Mouse (Mus musculus): ENCODE data around the gene Angel2. TPM values are rescaled to one million over a fixed set of nuclear protein-coding genes. Genes with fewer than 3 reads are reported as not detected.
A peak's percentile ranks its signal among the peaks of the same experiment; 100 is the strongest.

Angel2 gene
- polyA plus RNA-seq, 1 experiment from 2014 or later: 44.8 TPM

DNA sequence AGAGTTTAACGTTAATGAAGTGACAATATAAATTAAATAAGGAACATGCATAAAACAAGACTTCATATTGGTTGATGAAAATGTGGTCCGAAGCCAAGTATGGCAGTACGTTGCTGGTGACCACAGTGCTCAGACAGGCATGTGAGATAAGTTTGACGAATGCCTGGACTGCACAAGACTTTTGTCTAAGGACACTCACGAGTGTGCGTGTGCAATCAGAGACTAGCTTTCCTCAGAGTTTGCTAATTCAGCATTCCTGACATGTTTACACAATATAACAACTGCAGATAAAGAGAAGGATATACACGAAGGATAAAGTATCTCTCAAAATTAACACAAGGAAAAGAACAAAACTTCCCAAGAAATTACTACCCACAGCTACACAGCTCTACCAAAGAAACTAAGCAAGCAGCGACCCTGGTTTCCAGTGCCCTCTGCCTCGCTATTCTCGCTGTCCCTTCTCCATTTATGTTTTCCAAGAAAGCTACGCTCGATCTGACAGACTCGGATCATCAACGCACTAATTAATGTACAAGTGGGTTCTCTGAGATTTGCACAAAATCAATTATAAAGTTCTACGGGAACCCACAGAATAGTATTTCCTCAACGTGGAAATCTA lies 2.9 kb downstream of the Angel2 start:
- H3K9me3 ChIP-seq (ENCODE audit: low read length): no peaks in the 10 kb centered on the region
- H3K4me2 ChIP-seq (replicated peaks; ENCODE audit: low read depth, low read length): peak overlapping the region; percentile 62
- no peaks in the 10 kb centered on the region for H3K36me3 ChIP-seq (ENCODE audit: insufficient read depth, low read length)
- WGBS: 14% methylated on average over 16 of the region's 16 CpGs
- H3K27me3 ChIP-seq (ENCODE audit: insufficient read depth, low read length): no peaks in the 10 kb centered on the region
- H3K4me1 ChIP-seq (ENCODE audit: insufficient read depth, low read length): peaks cover 11% of the 10 kb centered on the region; the same call in 1 of the 2 replicates
- H3K4me3 ChIP-seq (ENCODE audit: low read length): peak overlapping the region; percentile 77
- H3K9ac ChIP-seq (replicated peaks; ENCODE audit: low read length): peak overlapping the region; percentile 93
- ATAC-seq (ENCODE audit: low FRiP score, low TSS enrichment): peak; percentile 5
- peak overlapping the region; percentile 98 for H3K27ac ChIP-seq (ENCODE audit: low read length)

DNA sequence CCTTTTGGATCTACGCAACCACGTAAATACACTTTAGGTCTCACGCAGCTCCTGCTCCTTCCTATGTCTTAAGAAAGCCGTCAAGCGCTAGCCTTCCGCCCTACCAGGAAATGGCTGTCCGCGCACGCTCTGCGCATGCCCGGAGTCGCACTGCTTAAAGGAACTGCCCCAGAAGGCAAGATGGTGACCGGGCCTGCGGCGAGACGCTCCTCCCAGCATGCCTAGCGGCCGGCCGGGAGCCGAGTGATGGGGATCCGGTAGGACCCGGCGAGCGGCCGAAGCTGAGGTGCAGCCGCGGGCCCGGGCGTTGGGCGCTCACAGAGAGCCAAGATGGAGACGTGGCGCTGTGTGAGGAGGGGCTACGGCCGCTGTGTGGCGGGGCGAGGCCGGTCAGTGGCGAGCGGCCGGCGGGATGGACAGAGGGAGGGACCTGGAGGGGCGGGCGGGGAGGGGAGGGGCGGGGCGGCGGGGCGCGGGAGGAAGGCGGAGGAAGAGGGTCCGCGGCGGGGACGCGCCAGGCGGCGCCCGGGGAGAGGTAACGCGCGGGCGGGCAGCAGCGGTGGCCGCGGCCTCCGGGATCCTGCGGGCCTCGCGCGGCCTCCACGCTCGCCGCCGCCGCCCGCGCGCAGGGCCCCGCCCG lies 3.6 kb downstream of the Angel2 start:
- Histone ChIP-seq H3K9me3 (ENCODE audit: low read length) (no peaks in the 10 kb centered on the region), H3K27ac (ENCODE audit: low read length) (peak overlapping the region; percentile 98), H3K27me3 (ENCODE audit: insufficient read depth, low read length) (no peaks in the 10 kb centered on the region), H3K9ac (replicated peaks; ENCODE audit: low read length) (peak overlapping the region; percentile 93), H3K4me3 (ENCODE audit: low read length) (peak overlapping the region; percentile 77), H3K4me1 (ENCODE audit: insufficient read depth, low read length) (peaks cover 11% of the 10 kb centered on the region; the same call in 1 of the 2 replicates), H3K36me3 (ENCODE audit: insufficient read depth, low read length) (no peaks in the 10 kb centered on the region), H3K4me2 (replicated peaks; ENCODE audit: low read depth, low read length) (peak overlapping the region; percentile 62)
- under 1% methylated on average over 31 of the region's 79 CpGs for WGBS
- peak; percentile 98 for ATAC-seq (ENCODE audit: low FRiP score, low TSS enrichment)

DNA sequence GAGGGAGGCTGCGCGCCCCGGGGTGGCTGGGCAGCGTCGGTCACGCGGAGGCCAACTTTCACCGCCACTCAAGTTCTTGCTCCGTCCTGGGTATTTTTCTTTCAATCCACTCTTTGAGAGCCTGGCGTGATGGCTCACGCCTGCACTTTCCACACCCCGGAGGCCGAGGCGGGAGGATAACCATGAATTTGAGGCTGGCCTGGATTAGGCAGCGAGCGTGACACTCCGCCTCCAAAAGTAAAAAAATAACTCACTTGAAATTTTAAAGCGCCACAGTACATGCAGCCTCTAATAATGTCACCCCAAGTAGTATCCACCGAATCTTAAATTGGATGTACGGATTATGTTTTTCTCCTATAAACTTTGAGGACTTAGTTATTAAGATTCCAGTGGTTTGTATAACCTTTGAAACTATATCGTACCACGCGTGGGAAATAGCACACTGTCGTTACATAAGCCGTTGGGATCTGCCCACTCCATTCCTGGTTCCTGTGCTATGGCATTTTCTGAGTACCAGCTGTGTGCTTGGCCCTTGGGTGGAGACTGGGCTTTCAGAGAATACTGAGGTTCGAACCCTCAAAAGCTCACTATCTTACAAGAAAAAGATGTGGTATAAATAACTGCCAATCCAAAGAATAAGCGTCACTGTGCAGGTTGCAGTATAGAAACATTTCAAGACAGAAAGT lies 4.2 kb downstream of the Angel2 start:
- H3K4me1 ChIP-seq (ENCODE audit: insufficient read depth, low read length): peaks cover 11% of the 10 kb centered on the region; the same call in 1 of the 2 replicates
- H3K27ac ChIP-seq (ENCODE audit: low read length): peak overlapping the region; percentile 98
- peak overlapping the region; percentile 93 for H3K9ac ChIP-seq (replicated peaks; ENCODE audit: low read length)
- ATAC-seq (ENCODE audit: low FRiP score, low TSS enrichment): peak; percentile 28
- H3K9me3 ChIP-seq (ENCODE audit: low read length): no peaks in the 10 kb centered on the region
- H3K4me2 ChIP-seq (replicated peaks; ENCODE audit: low read depth, low read length): peak overlapping the region; percentile 57
- H3K27me3 ChIP-seq (ENCODE audit: insufficient read depth, low read length): no peaks in the 10 kb centered on the region
- WGBS: 5% methylated on average over 27 of the region's 27 CpGs
- peak overlapping the region; percentile 77 for H3K4me3 ChIP-seq (ENCODE audit: low read length)
- peaks cover 4% of the 10 kb centered on the region; the same call in 1 of the 2 replicates for H3K36me3 ChIP-seq (ENCODE audit: insufficient read depth, low read length)

DNA sequence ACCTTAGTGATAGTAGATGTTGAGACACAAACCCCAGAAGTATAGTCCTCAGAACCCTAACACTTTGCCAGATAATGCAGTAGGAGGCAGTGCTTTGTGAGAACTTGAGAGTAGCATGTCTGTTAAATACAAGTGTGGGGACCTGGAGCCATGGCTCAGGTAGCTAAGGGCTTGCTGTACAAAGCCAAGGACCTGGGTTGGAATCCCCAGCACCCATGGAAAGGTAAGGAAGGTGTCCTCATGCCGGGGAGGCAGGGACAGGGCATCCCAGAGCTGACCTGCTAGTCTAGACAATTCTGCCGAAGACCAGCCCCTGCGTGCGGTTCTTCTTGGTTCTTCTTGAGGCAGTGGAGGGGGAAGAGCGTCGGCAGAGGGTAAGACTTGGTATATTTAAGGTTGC lies 5.3 kb downstream of the Angel2 start:
- ATAC-seq (ENCODE audit: low FRiP score, low TSS enrichment): no peak
- Histone ChIP-seq H3K4me2 (replicated peaks; ENCODE audit: low read depth, low read length) (no peak overlapping the region), H3K36me3 (ENCODE audit: insufficient read depth, low read length) (peaks cover 10% of the 10 kb centered on the region; the same call in 1 of the 2 replicates), H3K4me1 (ENCODE audit: insufficient read depth, low read length) (peaks cover 11% of the 10 kb centered on the region; the same call in 1 of the 2 replicates), H3K9ac (replicated peaks; ENCODE audit: low read length) (no peak overlapping the region; the same call in 1 of the 2 replicates), H3K27me3 (ENCODE audit: insufficient read depth, low read length) (no peaks in the 10 kb centered on the region), H3K4me3 (ENCODE audit: low read length) (no peak overlapping the region), H3K9me3 (ENCODE audit: low read length) (no peaks in the 10 kb centered on the region), H3K27ac (ENCODE audit: low read length) (no peak overlapping the region)
- WGBS: 82% methylated on average over 6 of the region's 6 CpGs

DNA sequence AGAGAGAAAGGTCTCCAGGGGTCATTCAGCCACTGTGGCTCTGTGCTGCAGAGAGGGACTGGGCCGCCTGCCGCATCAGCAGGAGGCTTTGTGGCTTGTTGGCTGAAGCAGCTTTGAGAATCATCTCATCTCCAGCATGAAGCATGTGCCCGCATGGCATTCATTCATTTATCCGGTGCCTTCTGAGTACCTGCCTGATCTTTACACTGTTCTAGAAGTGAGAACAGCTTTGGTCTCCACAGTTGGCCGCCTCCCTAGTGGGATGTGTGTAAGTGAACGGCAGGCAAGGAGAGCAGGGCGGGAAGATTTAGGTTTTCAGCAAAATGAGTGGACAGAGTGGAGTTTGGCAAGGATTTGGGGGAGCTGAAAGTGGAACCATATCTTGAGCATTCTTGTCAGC lies 14.9 kb downstream of the Angel2 start:
- no peak overlapping the region for H3K4me3 ChIP-seq (ENCODE audit: low read length)
- H3K9me3 ChIP-seq (ENCODE audit: low read length): no peaks in the 10 kb centered on the region
- no peak overlapping the region for H3K27ac ChIP-seq (ENCODE audit: low read length)
- no peaks in the 10 kb centered on the region for H3K27me3 ChIP-seq (ENCODE audit: insufficient read depth, low read length)
- no peaks in the 10 kb centered on the region for H3K4me1 ChIP-seq (ENCODE audit: insufficient read depth, low read length)
- no peak overlapping the region for H3K4me2 ChIP-seq (replicated peaks; ENCODE audit: low read depth, low read length)
- ATAC-seq (ENCODE audit: low FRiP score, low TSS enrichment): no peak
- peaks cover 61% of the 10 kb centered on the region for H3K36me3 ChIP-seq (ENCODE audit: insufficient read depth, low read length)
- no peak overlapping the region for H3K9ac ChIP-seq (replicated peaks; ENCODE audit: low read length)
- WGBS: 92% methylated on average over 7 of the region's 7 CpGs

DNA sequence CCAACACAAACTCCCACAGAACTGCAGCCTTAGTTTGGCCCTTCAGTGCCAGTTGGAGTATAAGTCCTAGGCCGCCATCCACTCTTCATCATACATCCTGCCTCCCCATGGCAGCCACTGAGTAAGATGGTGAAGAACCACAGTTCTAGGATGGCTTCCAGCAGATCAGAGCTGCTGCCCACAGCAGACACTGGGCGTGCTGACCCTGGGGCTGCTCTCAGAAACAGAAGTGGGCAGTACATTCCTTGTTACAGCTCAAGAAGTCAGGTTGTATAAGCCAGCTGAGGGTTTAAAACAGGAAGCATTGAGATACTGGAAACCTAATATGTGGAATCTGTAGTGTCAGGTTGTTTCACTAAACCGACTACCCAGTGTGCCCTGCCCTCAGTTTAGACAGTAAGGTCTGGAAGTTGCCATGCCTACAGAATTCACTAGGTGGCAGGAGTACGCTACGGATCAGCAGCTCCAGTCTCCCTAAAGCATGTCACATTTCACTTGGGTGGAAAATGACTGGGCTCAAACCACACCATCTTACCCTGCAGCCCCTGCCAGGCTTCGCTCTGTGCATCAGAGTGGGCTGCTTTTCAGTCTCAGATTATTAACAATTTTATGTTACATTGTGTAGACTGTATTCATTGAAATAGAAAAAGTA lies 19.3 kb downstream of the Angel2 start:
- 47% methylated on average over 6 of the region's 6 CpGs for WGBS
- Histone ChIP-seq H3K9ac (replicated peaks; ENCODE audit: low read length) (no peak overlapping the region), H3K27ac (ENCODE audit: low read length) (no peak overlapping the region), H3K4me1 (ENCODE audit: insufficient read depth, low read length) (no peaks in the 10 kb centered on the region), H3K27me3 (ENCODE audit: insufficient read depth, low read length) (no peaks in the 10 kb centered on the region), H3K36me3 (ENCODE audit: insufficient read depth, low read length) (peaks cover 67% of the 10 kb centered on the region), H3K4me3 (ENCODE audit: low read length) (no peak overlapping the region), H3K4me2 (replicated peaks; ENCODE audit: low read depth, low read length) (no peak overlapping the region), H3K9me3 (ENCODE audit: low read length) (no peaks in the 10 kb centered on the region)
- peak; percentile 80 for ATAC-seq (ENCODE audit: low FRiP score, low TSS enrichment)

DNA sequence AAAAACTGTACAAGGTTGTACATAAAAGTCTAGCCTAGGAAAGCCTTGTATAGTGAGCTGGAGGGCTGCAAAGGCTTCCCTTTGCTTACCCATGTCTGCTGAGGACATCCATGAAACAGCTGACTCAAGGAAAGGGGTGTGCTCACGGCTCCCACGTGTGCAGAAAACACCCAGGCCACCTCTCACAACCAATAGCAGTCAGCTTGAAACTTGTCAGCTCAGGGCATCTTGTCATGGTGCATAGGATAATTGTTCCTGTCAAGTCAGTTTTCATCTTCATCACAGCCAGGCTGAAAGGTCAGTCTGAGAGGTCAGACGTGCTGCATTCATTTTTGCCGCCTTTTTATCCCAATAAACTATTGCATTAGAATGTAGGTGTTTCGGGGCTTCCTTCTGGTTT lies 23.1 kb downstream of the Angel2 start:
- no peak for ATAC-seq (ENCODE audit: low FRiP score, low TSS enrichment)
- WGBS: 66% methylated on average over 5 of the region's 5 CpGs
- Histone ChIP-seq H3K4me1 (ENCODE audit: insufficient read depth, low read length) (no peaks in the 10 kb centered on the region), H3K4me2 (replicated peaks; ENCODE audit: low read depth, low read length) (no peak overlapping the region), H3K36me3 (ENCODE audit: insufficient read depth, low read length) (peaks cover 42% of the 10 kb centered on the region), H3K9ac (replicated peaks; ENCODE audit: low read length) (no peak overlapping the region), H3K27me3 (ENCODE audit: insufficient read depth, low read length) (no peaks in the 10 kb centered on the region), H3K4me3 (ENCODE audit: low read length) (no peak overlapping the region), H3K9me3 (ENCODE audit: low read length) (no peaks in the 10 kb centered on the region), H3K27ac (ENCODE audit: low read length) (no peak overlapping the region)

DNA sequence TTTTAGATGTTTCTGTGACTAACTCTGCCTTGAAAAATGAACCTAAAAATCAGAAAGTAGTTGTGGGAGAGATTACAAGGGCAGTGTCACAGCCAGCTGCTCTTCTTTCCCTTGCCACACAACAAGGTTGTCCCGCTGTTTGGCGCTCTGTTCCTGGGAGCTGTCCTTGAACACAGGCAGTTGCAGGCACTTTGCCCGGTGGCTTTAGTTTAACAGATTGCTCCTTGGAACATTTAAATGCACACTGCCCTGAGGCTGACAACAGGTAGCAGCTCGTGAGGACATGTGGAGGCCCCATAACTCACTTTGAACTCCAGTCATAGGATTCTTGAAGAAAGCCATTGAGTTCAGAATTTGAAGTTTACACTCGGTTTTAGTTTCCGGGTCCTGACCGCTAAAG lies 23.5 kb downstream of the Angel2 start:
- WGBS: 61% methylated on average over 7 of the region's 7 CpGs
- no peaks in the 10 kb centered on the region for H3K9me3 ChIP-seq (ENCODE audit: low read length)
- H3K4me2 ChIP-seq (replicated peaks; ENCODE audit: low read depth, low read length): no peak overlapping the region
- H3K9ac ChIP-seq (replicated peaks; ENCODE audit: low read length): no peak overlapping the region
- no peaks in the 10 kb centered on the region for H3K4me1 ChIP-seq (ENCODE audit: insufficient read depth, low read length)
- no peak overlapping the region for H3K4me3 ChIP-seq (ENCODE audit: low read length)
- H3K36me3 ChIP-seq (ENCODE audit: insufficient read depth, low read length): peaks cover 43% of the 10 kb centered on the region
- H3K27ac ChIP-seq (ENCODE audit: low read length): 0 out of 2 replicates have a peak overlapping the region, but pooled peaks have one; percentile 18
- no peak for ATAC-seq (ENCODE audit: low FRiP score, low TSS enrichment)
- H3K27me3 ChIP-seq (ENCODE audit: insufficient read depth, low read length): no peaks in the 10 kb centered on the region

DNA sequence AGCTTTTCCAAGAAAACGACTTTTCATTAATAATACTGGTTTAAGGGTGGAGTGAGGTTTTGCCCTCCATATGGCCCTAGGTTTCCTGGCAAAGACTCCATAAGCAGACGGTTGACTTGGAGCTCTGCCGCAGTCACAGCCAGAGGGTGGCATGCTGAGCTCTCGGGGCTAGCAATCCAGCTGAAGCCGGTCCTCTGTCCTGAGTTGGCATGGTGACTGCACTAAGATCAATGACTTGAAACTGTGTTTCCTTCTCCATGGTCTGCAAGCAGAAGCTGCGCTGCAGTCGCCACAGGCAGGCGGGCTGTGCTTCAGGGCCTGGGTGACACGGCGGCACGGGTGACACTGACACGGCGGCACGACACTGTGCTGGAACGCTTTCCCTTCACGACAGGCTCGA lies 23.9 kb downstream of the Angel2 start:
- no peak for ATAC-seq (ENCODE audit: low FRiP score, low TSS enrichment)
- peaks cover 43% of the 10 kb centered on the region for H3K36me3 ChIP-seq (ENCODE audit: insufficient read depth, low read length)
- WGBS: 79% methylated on average over 17 of the region's 17 CpGs
- no peak overlapping the region for H3K4me2 ChIP-seq (replicated peaks; ENCODE audit: low read depth, low read length)
- no peak overlapping the region for H3K9ac ChIP-seq (replicated peaks; ENCODE audit: low read length)
- no peaks in the 10 kb centered on the region for H3K4me1 ChIP-seq (ENCODE audit: insufficient read depth, low read length)
- no peaks in the 10 kb centered on the region for H3K9me3 ChIP-seq (ENCODE audit: low read length)
- H3K4me3 ChIP-seq (ENCODE audit: low read length): no peak overlapping the region
- no peaks in the 10 kb centered on the region for H3K27me3 ChIP-seq (ENCODE audit: insufficient read depth, low read length)
- 0 out of 2 replicates have a peak overlapping the region, but pooled peaks have one; percentile 18 for H3K27ac ChIP-seq (ENCODE audit: low read length)

Measured in kidney, embryonic 16.5 days (tissue).